8 mouse cellular contexts compared by ENCODE assay signal in the genomic region with DNA sequence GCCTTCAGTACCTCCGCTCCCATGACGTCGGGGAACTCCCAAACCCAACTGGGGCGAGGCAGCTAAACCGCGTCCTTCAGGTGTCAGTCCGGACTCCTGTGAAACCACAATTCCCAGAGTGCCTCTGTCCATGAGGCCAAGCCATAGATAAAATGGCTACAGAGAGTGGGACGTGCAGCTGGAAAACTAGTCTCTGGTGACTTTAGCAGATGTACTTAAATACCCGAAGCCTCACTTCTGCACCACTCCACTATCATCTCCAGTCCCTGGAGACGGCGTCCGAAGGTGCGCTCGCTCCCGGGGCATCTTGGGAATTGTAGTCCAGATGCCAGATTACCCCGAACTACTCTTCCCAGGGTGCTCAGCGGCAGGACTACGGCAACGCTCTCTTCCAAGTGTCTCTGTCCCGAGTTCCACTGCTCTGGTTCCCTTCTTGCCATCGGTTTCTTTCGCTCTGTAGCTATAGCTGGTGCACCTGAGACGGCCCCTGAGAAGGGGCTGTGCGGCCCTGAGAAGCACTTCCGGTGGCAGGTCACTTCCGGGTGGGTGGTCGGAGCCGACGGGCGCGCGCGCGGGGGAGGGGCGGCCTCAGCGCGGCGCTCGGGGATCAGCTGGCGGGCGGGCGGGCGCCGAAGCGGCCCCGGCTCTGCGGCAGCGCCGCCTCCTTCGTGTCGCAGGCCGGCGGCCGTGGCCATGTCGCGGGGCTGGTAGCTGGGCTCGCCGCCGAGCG. TPM values are rescaled to one million over a fixed set of nuclear protein-coding genes. Genes with fewer than 3 reads are reported as not detected.
DNase-seq lines count a peak whose midpoint lies in the region; ATAC-seq and TF ChIP-seq lines count a peak whose summit lies in the region.

Gene Aak1 (plus strand): TSS at position 603 of the 730 bp plus-strand sequence.

- TF ChIP-seq CTCF in E14TG2a.4 (conservative IDR thresholded peaks at IDR 0.05; ENCODE audit: low read length): no peak
- no peak for TF ChIP-seq CTCF in liver, postnatal 0 days (IDR thresholded peaks at IDR 0.05; ENCODE audit: low read depth)

- peak within 1 kb of the TSS; percentile 90 for H3K4me3 ChIP-seq in E14TG2a.4 (replicated peaks; ENCODE audit: low read length)
- peak within 1 kb of the TSS; percentile 77 for H3K4me3 ChIP-seq in forebrain, embryonic 13.5 days
- H3K4me3 ChIP-seq in liver, postnatal 0 days (ENCODE audit: low read depth, low read length): peak within 1 kb of the TSS; percentile 92
- peak within 1 kb of the TSS; percentile 88 for H3K4me3 ChIP-seq in neural tube, embryonic 14.5 days (ENCODE audit: low read depth, low read length)

- intact Hi-C loops in heart, postnatal 10 days (cut with DNase I): loop anchor here (2.0 kb wide), 1 partner anchor 14 kb away; no protein-coding TSS in a partner anchor

- no peak for TF ChIP-seq EP300 in liver, postnatal 0 days (IDR thresholded peaks at IDR 0.05; ENCODE audit: low read depth)

- ATAC-seq in forebrain, embryonic 13.5 days: peak; percentile 92
- peak; percentile 91 for ATAC-seq in liver, postnatal 0 days
- peak; percentile 94 for ATAC-seq in neural tube, embryonic 14.5 days (ENCODE audit: low read depth)

- H3K4me1 ChIP-seq in E14TG2a.4 (replicated peaks; ENCODE audit: low read depth, low read length): peaks cover 32% of the 10 kb centered on the region
- peaks cover 46% of the 10 kb centered on the region for H3K4me1 ChIP-seq in forebrain, embryonic 13.5 days
- peaks cover 38% of the 10 kb centered on the region for H3K4me1 ChIP-seq in liver, postnatal 0 days (ENCODE audit: insufficient read depth)
- peaks cover 31% of the 10 kb centered on the region for H3K4me1 ChIP-seq in neural tube, embryonic 14.5 days (ENCODE audit: control insufficient read depth, insufficient read depth, low read length)

- H3K27me3 ChIP-seq in E14TG2a.4 (ENCODE audit: insufficient read depth, low read length): peaks cover 3% of the 10 kb centered on the region; the same call in 1 of the 2 replicates
- no peaks in the 10 kb centered on the region for H3K27me3 ChIP-seq in forebrain, embryonic 13.5 days
- H3K27me3 ChIP-seq in liver, postnatal 0 days (ENCODE audit: insufficient read depth, low read length): no peaks in the 10 kb centered on the region
- H3K27me3 ChIP-seq in neural tube, embryonic 14.5 days (ENCODE audit: control insufficient read depth, insufficient read depth, low read length): no peaks in the 10 kb centered on the region

- WGBS in forebrain, embryonic 13.5 days: under 1% methylated on average over 40 of the region's 60 CpGs
- WGBS in large intestine, adult 2 months: under 1% methylated on average over 58 of the region's 60 CpGs
- WGBS in liver, postnatal 0 days (ENCODE audit: insufficient replicate concordance): 1% methylated on average over 46 of the region's 60 CpGs
- 0% methylated on average over 51 of the region's 60 CpGs for WGBS in neural tube, embryonic 14.5 days

- DNase-seq in c-Kit-positive CD71-positive TER-119-positive erythroid progenitor cells, embryonic 14.5 days (ENCODE audit: low spot score): peak; percentile 83
- peak; percentile 94 to 95 for DNase-seq in heart, postnatal 10 days
- DNase-seq in large intestine, adult 2 months (ENCODE audit: low read depth, low spot score): peak; percentile 65
- DNase-seq in liver, postnatal 0 days: peak; percentile 91
- peak; percentile 94 for DNase-seq in testis, postnatal 10 days (ENCODE audit: low spot score)

- peak within 1 kb of the TSS; percentile 89 for H3K9ac ChIP-seq in forebrain, embryonic 13.5 days
- peak within 1 kb of the TSS; percentile 96 for H3K9ac ChIP-seq in liver, postnatal 0 days (replicated peaks)
- H3K9ac ChIP-seq in neural tube, embryonic 14.5 days (replicated peaks; ENCODE audit: low read depth, low read length): peak within 1 kb of the TSS; percentile 88

- H3K9me3 ChIP-seq in E14TG2a.4 (ENCODE audit: low read length): no peaks in the 10 kb centered on the region
- no peaks in the 10 kb centered on the region for H3K9me3 ChIP-seq in forebrain, embryonic 13.5 days (replicated peaks)
- H3K9me3 ChIP-seq in liver, postnatal 0 days (ENCODE audit: low read length): no peaks in the 10 kb centered on the region
- no peaks in the 10 kb centered on the region for H3K9me3 ChIP-seq in neural tube, embryonic 14.5 days (ENCODE audit: control insufficient read depth, low read length)

- H3K36me3 ChIP-seq in E14TG2a.4 (ENCODE audit: insufficient read depth, low read length): peaks cover 10% of the 10 kb centered on the region
- H3K36me3 ChIP-seq in forebrain, embryonic 13.5 days (ENCODE audit: poor library complexity, severe bottlenecking): peaks cover 2% of the 10 kb centered on the region; the same call in 1 of the 2 replicates
- H3K36me3 ChIP-seq in liver, postnatal 0 days (replicated peaks; ENCODE audit: insufficient read depth, low read length): no peaks in the 10 kb centered on the region
- no peaks in the 10 kb centered on the region for H3K36me3 ChIP-seq in neural tube, embryonic 14.5 days (ENCODE audit: control insufficient read depth, insufficient read depth, low read length)

- peak within 1 kb of the TSS; percentile 96 for H3K27ac ChIP-seq in forebrain, embryonic 13.5 days
- H3K27ac ChIP-seq in liver, postnatal 0 days (ENCODE audit: low read depth): peak within 1 kb of the TSS; percentile 96
- H3K27ac ChIP-seq in neural tube, embryonic 14.5 days (ENCODE audit: low read depth, low read length): peak within 1 kb of the TSS; percentile 97

- H3K4me2 ChIP-seq in forebrain, embryonic 13.5 days: peak within 1 kb of the TSS; percentile 91
- peak within 1 kb of the TSS; percentile 99 for H3K4me2 ChIP-seq in liver, postnatal 0 days (ENCODE audit: low read depth, low read length)
- H3K4me2 ChIP-seq in neural tube, embryonic 14.5 days (ENCODE audit: low read depth, low read length): peak within 1 kb of the TSS; percentile 80

RNA-seq across cellular contexts. Expression of gene Aak1, which starts in this region (rescaled TPM):
- polyA plus RNA-seq in forebrain, embryonic 13.5 days (2015; fragmentation: Nextera tagmentation; extraction: Ambion mirVana): 21.3 and 24.3 TPM in 2 replicates
- total RNA-seq in heart, postnatal 10 days (2021): 100 to 1,000 TPM in 1 of 2 experiments, 10 to 100 TPM in 1; 95.7 to 103 TPM
- 4.0 and 12.6 TPM in 2 replicates for polyA plus RNA-seq in large intestine, adult 2 months (2012; rRNA removed)
- 1.9 and 2.2 TPM in 2 replicates for polyA plus RNA-seq in liver, postnatal 0 days (2015; fragmentation: Nextera tagmentation; extraction: Ambion mirVana)
- polyA plus RNA-seq in neural tube, embryonic 14.5 days (2014; fragmentation: Nextera tagmentation; extraction: Ambion mirVana): 47.2 and 53.6 TPM in 2 replicates

Comparison
In these comparisons a context has a peak if more than half of its experiments do, and no peak if none do; other contexts are left out.
1. Peak in every context shown above with its lines: DNase-seq, ATAC-seq, H3K4me3 ChIP-seq and H3K27ac ChIP-seq.